Mouse (Mus musculus): ENCODE results near the gene Tmem129.

Gene Tmem129

DNA sequence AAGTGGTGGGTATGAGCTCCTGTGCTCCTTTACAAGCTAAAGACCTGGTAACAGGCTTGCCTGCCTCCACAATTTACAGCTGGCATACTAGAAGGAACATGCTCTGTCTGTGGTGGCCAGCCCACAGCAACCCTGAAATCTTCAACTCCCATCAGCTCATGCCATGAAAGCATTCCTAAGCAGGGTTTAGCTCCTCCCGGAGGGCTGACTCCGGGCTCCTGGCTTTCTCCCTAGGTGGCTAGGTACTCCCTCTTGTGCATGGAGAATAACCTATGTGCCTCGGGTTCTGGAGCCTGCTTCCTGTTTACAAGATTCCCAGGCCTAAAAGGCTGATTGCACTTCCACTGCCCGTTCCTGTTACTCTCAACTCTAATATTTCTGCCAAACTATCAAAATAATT lies 19.4 kb downstream of the Tmem129 start:
- no peak for DNase-seq (ENCODE audit: low spot score in 2 of 2)

DNA sequence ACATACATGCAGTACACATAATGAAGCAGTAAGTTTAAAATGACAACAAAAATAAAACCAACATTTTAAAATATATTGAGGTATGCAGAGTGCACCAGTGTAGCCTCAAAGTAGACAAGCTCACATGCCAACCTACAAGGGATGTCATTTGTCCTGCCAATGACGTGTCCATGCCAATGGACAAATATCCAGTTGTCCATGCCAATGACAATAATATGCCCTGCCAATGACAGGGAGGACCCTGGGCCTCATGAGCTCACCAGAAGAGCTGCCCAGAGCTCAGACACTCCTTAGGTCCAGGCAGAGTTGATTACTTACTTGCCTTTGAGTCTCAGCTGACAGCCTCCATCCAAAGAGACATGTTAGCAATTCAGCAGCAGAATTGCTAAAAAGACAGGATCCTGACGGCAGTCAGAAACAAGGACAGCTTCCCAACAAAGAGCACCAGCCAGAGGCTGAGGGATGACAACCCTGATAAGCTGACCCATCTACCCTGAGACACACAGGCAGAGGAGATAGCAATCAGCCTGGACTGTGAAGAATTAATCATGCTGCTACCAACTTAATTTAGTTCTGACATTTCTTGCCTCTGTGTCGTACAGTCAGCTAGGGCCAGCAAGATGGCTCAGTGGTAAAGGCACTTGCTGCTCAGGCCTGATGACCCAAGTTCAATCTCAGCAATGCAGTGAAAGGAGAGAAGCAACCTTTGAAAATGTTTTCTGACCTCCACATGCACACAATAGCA lies 20.4 kb downstream of the Tmem129 start:
- DNase-seq (ENCODE audit: low spot score in 2 of 2) = no peak

DNA sequence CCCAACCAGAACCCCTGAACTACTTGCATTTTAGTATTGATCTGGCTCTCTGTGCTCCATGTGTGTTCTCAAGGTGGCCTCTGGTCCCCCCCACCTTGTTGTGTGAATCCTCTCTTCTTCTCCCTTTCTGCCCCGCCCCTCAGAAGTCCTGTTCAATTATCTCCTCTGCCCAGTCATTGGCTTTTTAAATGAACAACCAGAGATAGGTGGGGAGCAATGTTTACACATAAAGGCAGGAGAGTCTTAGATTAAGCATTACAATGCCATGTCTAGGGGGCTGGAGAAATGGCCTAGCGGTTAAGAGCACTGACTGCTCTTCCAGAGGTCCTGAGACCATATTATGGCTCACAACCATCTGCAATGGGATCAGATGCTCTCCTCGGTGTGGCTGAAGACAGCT lies 22.9 kb downstream of the Tmem129 start:
- DNase-seq (ENCODE audit: low spot score in 2 of 2) = no peak

DNA sequence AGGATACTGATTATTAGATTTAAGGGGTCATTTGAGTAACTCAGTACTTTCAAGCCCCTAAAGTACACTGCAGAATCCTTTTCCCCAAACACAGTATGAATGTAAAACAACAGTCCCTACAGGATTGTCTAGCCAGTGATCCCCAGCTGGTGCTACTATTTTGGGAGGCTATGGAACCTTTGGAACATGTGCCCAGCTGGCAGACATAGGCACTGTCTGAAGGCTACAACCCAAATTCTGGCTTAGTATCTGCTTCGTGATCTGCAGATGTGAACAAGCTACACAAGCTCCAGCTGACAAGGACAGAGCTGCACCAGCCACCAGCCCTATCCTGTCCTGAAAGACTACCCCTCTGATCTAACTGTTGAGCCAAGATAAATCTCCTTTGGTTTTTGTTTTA lies 25.7 kb downstream of the Tmem129 start:
- DNase-seq (ENCODE audit: low spot score in 2 of 2) = no peak

DNA sequence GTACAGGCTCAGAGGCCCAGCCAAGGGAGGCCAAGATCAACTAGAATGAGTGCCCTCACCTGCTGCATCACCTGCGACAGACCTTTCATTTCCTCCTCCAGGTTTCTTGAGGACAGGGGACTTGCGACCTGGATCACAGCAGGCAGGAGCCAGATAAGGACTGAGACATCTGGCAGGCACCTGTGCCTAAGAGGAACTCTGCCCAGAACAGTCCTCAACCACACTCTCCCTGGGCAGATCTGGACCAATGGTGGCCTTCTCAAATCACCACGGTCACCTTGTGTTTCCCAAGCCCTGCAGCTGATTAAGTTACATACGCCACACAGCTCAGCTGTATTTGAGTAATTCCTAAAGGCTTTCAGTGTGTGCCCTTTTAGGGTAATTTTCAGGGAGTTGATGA lies 27.6 kb downstream of the Tmem129 start:
- no peak for DNase-seq (ENCODE audit: low spot score in 2 of 2)

DNA sequence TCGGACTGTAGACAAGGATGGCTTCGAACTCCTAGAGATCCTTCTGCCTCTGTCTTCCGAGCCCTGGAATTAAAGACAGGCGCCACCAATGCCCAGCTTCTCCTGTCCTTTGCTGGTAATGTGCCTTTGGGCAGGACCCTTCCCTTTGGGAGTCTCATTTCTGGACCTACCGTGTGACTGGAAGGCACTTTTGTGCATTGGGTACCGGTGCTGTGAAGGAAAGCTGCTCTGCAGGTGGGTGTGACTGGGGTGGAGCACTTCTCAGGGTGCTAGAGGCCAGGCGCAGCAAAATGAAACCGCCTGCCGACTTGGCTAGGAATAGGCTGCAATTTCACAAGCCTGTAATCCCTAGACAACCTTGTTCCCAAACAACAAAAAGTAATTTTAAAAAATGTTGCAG lies 28.2 kb downstream of the Tmem129 start:
- no peak for DNase-seq (ENCODE audit: low spot score in 2 of 2)

DNA sequence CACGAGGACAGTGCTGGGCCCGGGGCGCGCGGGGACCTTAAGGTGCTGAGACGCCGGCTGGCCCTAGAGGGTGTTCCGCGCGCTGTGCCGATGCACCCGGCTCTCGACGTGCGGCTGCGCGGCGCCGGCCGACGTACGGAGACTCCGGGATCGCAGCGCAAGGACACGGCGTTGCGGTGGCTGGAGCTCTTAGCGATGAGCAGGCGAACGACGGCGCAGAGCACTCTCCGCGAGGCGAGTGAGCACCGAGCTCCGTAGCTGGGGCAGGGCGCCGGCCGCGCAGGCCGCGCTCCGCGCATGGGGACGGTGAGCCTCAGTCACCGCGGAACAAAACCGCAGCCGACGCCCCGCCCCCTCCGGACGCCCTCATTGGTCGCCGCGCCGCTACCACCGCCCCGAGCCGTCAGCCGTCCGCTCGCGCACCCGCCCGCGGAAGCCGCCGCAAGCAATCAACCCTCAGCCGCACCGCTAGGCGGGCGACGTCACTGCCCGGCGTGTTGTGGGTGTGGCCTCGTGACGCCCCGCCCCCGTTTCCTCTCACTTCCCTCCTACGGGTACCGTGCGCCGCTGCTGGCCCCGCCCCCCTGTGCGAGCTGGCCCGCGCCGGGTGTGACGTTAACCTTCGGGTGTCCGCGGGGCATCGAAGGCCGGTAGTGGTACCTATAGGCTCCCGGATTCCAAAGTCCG lies 28.8 kb downstream of the Tmem129 start, which contains the start of the genes Fam53a and Gm9903:
Fam53a (minus strand) TSS at position 335 of the 687 bp plus-strand sequence.
Gm9903 (plus strand) TSS at position 625 of the 687 bp plus-strand sequence.
- peak; percentile 100 for DNase-seq (ENCODE audit: low spot score in 2 of 2)

DNA sequence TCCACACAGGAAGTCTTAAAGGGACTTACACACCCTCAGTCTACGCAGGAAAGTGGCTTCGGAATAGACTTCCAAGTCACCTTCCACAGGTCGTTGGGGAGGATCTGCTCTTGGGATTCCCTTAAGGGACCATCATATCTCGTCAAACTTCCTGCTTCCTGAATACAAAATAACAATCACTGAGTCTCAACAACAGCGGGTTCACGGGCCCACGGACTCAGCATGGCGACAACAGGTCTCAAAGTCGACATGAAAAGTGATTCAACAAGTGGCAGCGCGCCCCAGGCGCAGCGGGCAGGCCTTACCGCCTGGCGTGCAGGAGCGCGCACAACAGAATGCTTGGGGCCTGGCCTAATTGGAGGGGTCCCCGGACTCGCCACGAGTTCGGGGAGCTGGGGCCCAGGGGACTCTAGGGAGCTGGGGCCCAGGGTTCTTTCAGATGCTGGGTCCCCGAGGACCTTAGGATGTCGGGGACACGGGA lies 29.4 kb downstream of the Tmem129 start:
- peak in 1 of 2 experiments; percentile 43 for DNase-seq (ENCODE audit: low spot score in 2 of 2)

DNA sequence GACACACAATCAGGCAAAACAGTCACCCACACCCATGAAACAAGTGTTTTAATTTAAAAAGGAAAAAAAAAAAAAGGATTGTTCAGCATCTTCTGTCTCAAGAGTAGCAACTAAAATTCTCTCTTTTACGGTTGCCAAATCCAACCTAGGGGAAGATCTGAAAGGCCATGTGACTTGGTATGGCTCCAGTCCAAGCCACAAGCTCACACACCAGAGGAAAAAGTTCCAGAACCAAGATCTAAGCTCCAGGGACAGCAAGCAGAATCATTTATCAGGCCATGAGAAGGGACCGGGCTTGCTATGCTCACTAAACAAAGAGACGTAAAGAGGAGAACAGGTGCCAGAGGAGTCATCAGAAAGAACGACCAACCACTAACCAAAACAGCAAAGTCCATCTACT lies 30.2 kb downstream of the Tmem129 start:
- DNase-seq (ENCODE audit: low spot score in 2 of 2) = no peak

DNA sequence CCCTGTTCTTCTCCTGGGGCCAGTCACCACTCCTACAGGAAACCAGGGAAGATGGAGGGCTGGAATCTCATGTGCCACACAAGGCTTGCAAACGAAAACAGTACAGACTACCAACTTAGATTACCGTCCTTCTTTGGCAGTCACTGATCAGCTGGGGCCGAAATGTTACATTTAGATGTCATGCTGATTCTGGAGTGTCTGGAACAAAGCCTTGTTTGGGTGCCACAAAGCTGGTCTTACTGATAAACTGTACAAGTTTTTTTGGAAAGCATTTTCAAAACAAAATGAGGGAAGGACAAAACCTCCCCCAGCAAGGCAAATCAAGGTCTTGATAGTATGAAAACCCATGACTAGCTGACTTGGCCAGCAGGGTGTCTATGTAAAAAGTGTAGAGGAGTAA lies 34.5 kb downstream of the Tmem129 start:
- no peak for DNase-seq (ENCODE audit: low spot score in 2 of 2)

DNA sequence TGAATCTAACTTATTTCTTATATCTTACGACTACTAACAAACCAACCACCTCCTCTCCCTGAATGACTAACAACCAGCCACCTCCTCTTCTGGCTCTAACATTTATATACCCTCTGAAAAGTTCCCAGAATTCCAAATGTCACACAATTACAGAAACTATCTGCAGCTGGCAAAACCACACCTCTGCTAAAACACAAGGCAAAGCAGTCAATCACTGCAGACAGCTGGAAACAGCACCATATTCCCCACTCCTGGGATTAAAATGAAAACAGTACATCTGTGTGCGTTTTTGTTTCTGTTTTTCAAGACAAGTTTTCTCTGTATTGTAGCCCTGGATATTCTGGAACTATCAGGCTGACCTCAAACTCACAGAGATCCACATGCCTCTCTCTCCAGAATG lies 35.5 kb downstream of the Tmem129 start:
- DNase-seq (ENCODE audit: low spot score in 2 of 2) = no peak

DNA sequence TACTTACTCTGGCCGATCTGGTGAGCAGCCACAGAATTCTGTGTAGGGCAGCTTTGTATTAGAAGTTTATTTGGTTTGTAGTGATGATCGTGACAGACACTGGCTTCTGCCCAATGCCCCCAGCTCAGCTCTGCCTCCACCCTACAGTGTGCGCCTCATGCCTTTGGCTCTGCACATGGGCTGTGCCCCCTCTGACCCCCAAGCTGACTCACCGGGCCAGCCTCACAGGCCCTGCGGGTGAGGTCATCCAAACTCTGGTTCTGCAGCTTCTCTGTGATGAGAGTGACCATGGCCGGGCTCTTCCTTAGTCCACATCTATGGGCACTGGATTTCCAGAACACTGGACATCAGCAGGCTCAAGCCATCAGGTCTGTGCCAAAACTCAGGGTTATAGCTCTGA lies 43.8 kb downstream of the Tmem129 start:
- no peak for DNase-seq (ENCODE audit: low spot score in 2 of 2)

DNA sequence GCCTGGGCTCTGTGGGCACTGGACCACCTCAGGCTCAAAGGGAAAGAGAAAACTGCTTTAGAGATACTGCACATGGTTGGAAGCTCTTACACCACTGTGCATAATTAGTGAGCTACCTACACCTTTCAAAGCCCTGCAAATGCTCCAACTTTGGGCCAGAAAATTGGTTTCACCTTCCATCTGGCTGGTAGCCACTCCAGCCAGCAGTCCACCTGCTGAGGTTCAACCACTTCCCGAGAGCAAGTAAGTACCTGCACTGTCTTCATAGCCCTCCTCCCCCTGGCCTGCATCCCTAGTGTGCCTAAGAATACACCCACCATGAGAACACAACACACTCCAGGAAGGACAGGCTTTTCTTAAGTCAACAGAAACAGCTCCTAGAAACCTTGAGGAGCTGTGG lies 46.4 kb downstream of the Tmem129 start:
- DNase-seq (ENCODE audit: low spot score in 2 of 2) = no peak

DNA sequence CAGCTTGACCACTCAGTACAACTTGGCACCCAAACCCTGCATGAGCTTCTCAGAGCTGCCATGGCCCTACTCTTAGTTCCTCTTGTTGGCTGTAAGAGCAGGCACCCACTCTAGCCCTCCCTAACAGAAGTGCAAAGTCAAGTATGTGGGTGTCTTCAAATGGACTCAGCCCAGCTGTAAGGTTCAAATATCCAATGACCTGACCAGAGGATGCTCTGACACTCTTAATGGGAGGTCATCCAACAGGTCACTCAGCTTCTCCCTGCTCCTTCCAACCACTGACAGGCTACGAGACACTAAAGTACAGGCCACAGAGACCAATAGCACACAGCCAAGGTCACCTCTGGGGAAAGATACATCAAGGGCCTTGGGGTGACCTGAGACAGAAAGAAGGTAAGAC lies 49.0 kb downstream of the Tmem129 start:
- DNase-seq (ENCODE audit: low spot score in 2 of 2) = no peak

DNA sequence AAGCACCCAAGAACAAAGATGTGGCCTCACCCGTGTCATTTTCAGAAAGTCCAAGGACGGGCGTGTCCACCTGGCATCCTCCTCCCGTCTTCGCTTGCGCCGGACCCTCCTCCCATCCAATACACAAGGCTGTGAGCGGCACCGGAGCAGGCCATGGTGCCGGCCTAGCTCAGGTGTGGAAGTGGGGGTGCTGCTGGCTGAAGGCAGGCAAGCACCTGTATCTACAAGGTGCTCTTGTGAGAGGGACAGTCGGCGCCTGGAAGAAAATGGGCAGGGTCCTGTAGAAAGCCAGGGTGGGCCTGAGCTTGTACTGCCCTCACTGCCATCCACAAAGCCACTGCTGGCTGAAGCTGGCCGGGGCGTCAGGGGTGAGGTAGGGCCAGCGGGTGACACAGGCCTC lies 50.8 kb downstream of the Tmem129 start:
- DNase-seq (ENCODE audit: low spot score in 2 of 2) = no peak

DNA sequence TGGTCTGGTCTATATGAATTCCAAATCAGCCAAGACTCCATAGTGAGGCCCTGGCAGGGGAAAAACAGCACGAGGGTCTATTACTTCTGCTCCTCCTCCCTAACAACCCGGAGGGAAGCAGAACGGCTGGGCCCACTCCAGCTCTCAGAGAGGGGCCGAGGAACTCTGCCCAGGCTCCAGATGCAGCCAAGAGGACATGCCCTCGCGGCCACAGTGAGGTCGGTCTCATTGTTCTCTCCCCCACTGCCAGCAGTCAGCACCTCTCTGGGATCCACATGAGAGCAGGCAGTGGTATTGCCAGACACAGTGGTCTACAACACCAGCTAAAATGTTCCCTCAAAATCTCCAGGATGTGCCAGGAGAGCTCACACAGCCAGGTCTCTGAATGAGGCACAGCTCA lies 51.6 kb downstream of the Tmem129 start:
- DNase-seq (ENCODE audit: low spot score in 2 of 2) = peak in 1 of 2 experiments; percentile 39

DNA sequence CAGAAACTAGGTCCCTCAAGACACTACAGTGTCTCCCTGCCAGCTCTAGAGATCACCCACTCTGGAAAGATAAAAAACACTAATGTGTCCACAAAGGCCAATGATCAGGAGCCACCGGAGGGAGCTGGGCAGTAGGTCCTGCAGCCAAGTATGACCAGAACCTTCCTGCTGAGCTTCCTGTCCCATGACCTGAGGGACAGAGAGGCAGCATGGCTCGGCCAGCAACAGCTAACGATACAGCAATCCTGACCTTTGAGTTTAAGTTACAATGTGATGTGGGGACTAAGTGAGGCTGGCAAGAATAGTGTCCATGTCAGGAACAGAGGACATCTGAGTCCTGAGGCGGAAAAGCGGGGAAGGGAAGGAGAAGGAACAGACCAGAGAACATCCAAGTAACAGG lies 52.9 kb downstream of the Tmem129 start:
- no peak for DNase-seq (ENCODE audit: low spot score in 2 of 2)
